Mouse (Mus musculus) c-Kit-positive CD71-positive TER-119-positive erythroid progenitor cells, embryonic 14.5 days (primary cell): ENCODE measurements around the gene Brf1.

Experiments
- DNase-seq: peaks from one replicate; pipeline ENCODE4 v3.0.0-alpha.2; 2013; ENCODE audit warnings: low spot score

Gene Brf1

GRCm38 (mm10) chr12:113000294-113001132 is at the start of gene Brf1:
TSS of gene Brf1 (minus strand) at chr12:113000704.
- peak; percentile 98 for DNase-seq

DNA sequence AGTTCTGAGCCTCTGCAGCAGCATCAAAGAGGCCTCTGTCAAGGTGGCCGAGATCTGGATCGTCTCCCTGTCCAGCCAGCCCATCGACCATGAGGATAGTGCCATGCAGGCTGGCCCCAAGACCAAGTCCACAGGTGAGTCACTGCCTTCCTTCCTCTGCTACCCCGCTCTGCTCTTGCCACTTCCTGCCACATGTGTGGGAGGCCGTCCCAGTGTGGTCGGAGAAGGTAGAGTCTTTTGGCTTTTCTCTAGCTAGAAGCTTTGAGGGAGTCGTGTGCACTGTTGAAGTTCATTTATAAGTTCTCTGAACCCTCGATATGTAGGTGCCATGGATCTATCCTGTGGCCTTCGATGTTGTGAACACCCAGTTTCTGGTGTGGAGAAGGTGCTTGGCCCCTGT is 49.3 kb upstream of the Brf1 start:
- no peak for DNase-seq

GRCm38 (mm10) chr12:113048103-113048502 is 47.6 kb upstream of the Brf1 start:
- no peak for DNase-seq

- DNase-seq: no peak
Measured at GRCm38 (mm10) chr12:113046861-113047260, 46.4 kb upstream of the Brf1 start.

- DNase-seq: no peak
Measured at GRCm38 (mm10) chr12:113044916-113045677, 44.6 kb upstream of the Brf1 start.

DNA sequence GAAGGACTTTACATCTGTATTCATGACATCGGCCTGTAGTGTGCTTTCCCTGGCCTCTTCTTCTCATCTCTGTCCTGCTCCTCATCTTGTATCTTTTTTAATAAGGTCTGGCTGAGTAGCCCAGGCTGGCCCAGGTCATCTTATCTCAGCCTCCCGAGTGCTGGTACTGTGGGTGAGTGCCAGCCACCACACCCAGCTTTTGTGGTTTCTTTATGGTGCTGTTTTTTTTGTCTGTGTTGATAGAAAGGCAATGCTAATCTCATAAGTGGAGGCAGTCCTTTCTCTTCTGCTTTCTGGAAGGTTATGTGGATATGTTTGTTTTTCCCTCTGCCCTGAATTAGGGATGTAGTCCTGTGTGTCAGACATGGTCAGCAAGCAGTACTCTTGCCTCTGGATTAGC is 42.0 kb upstream of the Brf1 start:
- DNase-seq: peak; percentile 68

- no peak for DNase-seq
Measured at GRCm38 (mm10) chr12:113041481-113042439, 41.3 kb upstream of the Brf1 start.

DNA sequence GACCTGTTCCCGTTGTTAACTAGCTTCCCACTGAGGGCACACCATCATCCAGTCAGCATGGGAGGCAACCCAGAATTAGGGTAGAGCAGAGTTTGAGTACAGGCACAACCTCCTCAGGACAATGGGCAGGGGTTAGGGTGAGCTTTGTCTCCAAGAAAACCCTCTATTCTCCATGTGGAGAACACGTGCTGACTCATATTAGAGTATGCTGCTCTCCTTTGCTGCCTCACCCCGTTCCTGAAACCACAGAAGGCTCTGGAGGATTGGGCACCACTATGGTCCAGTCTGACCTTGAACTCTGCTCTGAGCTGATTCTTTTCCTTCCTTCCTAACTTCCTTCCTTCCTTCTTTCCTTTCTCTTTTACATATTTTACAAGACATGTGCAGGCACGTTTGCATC is 37.9 kb upstream of the Brf1 start:
- DNase-seq: no peak

DNA sequence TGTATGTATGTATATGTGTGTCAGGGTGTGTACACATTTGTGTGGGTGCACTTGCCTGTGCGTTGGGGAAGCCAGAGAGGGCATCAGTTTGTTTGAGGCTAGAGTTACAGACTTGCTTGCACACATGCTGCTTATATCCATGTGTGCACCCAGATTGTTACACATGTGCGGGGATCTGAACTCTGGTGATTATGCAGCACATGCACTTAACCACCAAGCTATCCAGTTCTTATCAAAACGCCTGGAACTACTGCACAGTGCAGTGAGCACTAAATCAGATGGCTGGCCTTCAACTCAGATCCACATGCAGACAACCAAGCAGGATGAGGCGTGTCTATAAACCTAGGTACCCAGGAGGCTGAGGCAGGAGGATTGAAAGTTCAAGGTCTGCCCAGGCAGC is 36.5 kb upstream of the Brf1 start:
- DNase-seq: no peak

GRCm38 (mm10) chr12:113035093-113035492 is 34.6 kb upstream of the Brf1 start:
- no peak for DNase-seq

GRCm38 (mm10) chr12:113032296-113033250 is 32.1 kb upstream of the Brf1 start:
- no peak for DNase-seq

- no peak for DNase-seq
Measured at GRCm38 (mm10) chr12:113031441-113031840, 30.9 kb upstream of the Brf1 start.

- no peak for DNase-seq
Measured at GRCm38 (mm10) chr12:113030993-113031392, 30.5 kb upstream of the Brf1 start.

GRCm38 (mm10) chr12:113030046-113030445 is 29.5 kb upstream of the Brf1 start:
- no peak for DNase-seq

DNA sequence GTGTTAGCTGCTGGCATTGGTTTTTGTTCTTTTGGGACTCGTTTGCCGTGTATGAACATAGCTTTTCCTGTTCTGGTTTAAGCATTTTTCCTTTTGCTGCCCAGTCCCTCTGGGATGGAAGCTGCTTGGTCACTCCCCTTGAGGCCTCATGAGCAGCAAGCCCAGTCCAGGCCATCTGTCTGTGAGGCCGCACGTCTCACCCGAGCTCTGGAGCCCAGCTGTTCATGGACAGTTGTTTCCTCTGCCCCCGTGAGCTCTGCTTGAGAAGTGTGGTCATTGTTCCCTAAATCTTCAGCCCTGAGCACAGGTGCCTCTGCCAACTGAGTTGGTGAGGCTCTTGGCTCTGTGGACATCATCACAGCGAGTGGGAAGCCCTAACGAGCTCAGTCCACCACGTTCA is 28.4 kb upstream of the Brf1 start:
- DNase-seq: no peak

GRCm38 (mm10) chr12:113028067-113028466 is 27.6 kb upstream of the Brf1 start:
- DNase-seq: no peak

DNA sequence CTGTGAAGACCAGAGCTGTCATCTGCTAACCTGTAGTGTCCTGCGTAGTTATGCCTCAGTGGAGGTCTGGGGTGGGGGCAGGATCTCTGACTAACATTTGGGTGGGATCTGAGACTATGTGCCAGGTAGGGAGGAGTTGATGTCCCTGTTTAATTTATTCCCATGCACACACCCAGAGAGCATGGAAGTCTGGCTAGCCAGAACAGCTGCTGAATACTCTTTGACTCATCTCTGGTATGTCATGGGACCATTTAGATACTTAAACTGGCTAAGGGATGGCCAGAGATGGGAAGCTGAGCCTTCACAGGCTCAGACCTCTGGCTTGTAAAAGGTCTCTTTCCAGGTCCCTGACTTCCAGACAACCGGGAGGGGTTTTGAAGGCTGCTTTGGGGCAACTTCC is 27.0 kb upstream of the Brf1 start:
- DNase-seq: no peak

DNA sequence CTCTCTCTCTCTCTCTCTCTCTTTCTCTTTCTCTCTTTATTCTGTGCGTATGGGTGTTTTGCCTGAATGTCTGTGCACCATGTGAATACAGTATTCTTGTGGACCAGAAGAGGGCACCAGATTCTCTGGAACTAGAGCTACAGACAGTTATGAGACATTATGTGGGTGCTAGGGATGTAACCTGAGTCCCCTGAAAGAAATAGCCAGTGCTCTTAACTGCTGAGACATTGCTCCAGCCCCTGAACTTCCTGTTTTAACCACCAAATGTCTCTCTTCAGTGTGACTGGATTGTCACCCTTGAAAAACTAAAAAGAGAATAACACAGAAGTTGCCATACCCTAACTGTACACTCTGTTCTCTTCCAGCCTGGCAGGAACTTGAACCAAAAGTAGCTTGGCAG is 26.1 kb upstream of the Brf1 start:
- DNase-seq: no peak

DNA sequence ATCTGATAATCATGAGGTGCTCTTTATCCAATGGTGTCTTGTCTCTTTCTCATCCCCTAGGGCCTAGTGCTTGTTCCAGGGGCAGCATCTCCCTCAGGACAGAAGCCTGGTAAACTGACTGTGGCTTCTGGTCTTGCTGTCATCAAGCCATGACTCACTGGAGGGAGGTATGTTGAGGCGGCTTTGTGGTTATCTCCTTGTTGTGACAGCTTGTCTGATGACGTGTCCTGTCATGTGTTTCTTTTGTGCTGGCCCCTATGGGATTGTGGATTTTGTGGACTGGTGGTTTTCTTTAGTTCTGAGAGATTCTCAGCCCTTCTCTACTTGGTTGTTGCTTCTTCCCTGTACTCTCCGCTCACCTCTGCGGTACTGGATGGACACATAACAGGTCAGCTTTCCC is 22.6 kb upstream of the Brf1 start:
- DNase-seq: no peak

DNA sequence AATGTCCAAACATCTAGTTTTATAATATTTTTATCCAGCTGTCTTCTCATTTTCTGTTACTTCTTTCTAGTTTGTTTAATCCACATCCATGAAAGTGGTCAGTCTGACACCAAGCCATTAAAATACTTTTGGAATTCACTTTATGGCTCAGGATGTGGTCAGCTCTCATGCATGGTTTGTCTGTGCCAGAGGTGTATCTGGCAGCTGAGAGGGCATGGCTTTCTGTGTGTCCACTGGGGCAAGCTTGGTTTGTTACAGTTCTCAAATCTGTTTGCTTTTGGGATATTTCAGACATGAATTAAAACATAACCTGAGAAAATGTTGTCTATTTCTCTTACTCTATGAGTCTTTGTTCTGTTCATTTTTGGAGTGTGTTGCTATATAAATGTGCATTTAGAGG is 21.0 kb upstream of the Brf1 start:
- DNase-seq: no peak

DNA sequence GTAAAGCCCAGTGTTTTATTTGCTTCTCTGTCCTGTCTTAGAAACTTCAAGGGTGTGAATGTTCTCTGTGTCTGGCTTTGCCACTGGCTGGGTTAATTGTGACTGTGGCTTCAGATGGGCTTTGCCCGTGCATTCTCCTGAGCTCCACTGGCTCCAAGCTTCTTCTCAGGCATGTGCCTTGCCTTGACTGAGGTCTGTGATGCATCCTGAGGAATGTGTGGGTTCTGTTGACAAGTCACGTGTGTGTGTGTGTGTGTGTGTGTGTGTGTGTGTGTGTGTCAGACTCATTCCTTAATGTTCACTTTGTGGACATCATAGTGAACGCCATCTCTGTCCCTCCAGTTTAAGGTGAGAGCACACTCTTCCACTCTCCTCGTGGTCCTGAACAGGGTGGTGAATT is 18.3 kb upstream of the Brf1 start:
- DNase-seq: no peak
